Mouse (Mus musculus) brain, embryonic 14.5 days (tissue): ENCODE results near the gene Tpcn2.

ENCODE experiments used
- CTCF ChIP-seq: fragments of 200-500 bp; IDR thresholded peaks from 2 replicates; pipeline ENCODE4 v1.5.1; 2012; ENCODE audit warnings: inconsistent platforms, mild to moderate bottlenecking, moderate library complexity, borderline replicate concordance; ENCODE audit not compliant: insufficient read depth, insufficient read length; ENCODE audit errors: extremely low read depth
- POLR2A ChIP-seq: fragments of 200-500 bp; IDR thresholded peaks from 2 replicates; pipeline ENCODE4 v1.6.1; 2012; ENCODE audit warnings: mild to moderate bottlenecking, inconsistent platforms, borderline replicate concordance; ENCODE audit not compliant: poor library complexity, insufficient read depth, insufficient read length, severe bottlenecking; ENCODE audit errors: extremely low read depth

- TF ChIP-seq POLR2A, result no peak
- TF ChIP-seq CTCF, result no peak
These were observed 86.1 kb downstream of the Tpcn2 start for GRCm38 (mm10) chr7:145197711-145198110.
